Mouse (Mus musculus) layer of hippocampus, postnatal 36 days (tissue): Measurements from ENCODE around the gene Fam155a. TPM values are rescaled to one million over a fixed set of nuclear protein-coding genes. Genes with fewer than 3 reads are reported as not detected.
A peak's percentile ranks its signal among the peaks of the same experiment; 100 is the strongest.
"Not testable (repeated sequence)": the region's sequence is repeated elsewhere in the genome, so short reads cannot be mapped to it uniquely, and the experiment has no call there.

Experiments
- DNase-seq, 2 experiments: peaks; one replicate each; pipeline ENCODE4 v3.0.0; 2022
- total RNA-seq, 2 experiments: library from RNA; stranded (reverse); gene quantifications; 2 replicates each; pipeline ENCODE4 v1.2.3; 2021

Gene Fam155a
- total RNA-seq, 2 experiments from 2014 or later: 115 to 118 TPM

DNA sequence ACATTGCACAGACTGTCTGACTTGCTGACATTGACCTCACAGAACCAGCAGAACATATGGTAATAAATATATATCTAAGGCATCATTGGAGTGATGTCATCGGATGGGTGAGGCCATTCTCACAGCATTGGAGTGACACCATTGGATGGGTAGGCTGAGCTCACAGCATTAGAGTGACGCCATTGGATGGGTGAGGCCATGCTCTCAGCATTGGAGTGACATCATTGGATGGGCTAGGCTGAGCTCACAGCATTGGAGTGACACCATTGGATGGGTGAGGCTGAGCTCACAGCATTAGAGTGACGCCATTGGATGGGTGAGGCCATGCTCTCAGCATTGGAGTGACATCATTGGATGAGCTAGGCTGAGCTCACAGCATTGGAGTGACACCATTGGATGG is 110.9 kb downstream of the Fam155a start:
- not testable (repeated sequence) for DNase-seq

DNA sequence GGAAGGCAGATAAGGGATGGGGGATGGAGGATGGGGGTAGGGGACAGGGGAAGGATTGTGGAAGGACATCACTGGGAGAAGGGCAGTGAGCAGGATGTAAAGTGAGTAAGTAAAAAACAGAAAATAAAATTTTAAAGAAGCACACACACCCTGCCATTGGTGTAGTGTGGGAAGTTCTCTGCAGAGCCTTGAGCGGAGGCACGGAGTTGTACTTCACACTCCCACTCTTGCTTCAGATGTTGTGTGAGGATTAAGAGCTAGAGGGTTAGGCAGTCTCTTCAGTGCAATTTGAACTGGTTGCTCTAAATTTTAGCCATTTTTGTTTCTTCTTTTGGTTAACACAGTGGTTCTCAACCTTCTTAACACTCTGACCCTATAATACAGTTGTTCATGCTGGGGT is 114.1 kb downstream of the Fam155a start:
- no peak for DNase-seq

DNA sequence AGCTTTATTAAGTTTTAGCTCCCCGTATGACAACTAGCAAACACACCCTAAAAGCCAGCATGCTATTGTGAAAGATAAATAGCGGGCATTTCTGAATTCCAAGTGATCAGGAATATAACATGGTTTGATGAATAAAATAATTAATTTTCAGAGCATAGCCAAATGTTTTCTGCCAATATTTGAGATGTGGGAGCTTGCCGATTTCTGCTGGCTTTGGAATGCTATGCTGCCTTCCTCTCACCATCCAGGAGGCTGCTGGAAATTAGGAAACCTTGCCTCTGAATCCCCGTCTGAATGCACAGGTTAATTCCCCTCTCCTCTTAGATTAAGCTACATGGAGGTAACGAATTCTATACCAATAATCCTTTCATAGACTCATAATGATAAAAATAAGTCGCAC is 116.1 kb downstream of the Fam155a start:
- DNase-seq: peak in 1 of 2 experiments; percentile 20

DNA sequence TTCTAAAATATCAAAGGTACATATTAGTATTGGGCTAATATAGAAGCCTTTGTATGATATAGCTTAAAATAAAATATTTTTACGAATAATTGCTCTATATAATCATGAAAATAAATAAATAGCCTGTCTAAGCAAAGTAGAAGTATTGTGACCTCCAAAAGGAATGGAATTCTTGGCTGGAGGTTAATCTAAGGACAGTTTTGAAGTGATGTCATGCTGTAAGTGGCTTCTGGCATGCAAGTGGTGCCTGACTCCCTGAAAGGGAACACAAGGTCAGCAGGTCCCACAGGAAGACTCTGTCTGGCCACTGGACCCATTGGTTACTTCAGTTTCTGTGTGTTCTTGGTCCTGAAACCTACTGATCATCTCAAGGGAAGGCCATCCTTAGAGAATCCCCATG is 117.3 kb downstream of the Fam155a start:
- no peak for DNase-seq

DNA sequence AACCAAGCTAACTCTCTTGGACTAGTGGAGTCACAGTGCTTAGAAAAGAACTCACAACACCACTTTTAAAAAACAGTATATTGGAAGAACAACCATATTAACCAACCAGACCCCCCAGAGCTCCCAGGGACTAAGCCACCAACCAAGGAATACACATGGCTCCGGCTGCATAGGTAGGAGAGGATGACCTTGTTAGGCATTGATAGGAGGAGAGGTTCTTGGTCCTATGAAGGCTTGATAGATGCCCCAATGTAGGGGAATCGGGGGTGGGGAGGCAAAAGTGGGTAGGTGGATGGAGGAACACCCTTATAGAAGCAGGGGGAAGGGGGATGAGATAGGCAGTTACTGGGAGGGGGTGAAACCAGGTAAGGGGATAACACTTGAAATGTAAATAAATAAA is 132.8 kb downstream of the Fam155a start:
- DNase-seq: no peak

DNA sequence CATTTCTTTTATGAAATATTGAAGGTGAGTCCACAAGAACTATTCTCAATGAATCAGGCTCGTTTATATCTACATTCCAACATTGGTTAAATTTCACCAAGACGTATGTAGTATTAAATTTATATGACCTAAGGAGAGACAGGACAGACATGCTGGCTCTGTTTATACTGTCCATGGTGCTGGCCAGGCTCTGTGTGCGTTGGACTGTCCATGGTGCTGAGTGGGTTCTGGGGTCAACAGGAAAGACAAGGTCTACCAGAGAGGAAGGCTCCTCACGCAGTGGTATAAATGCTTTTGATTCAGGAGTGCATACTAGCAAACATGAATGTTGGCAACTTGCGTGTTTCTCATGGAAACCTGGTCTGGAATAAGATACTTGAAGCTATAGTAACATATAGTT is 135.7 kb downstream of the Fam155a start:
- DNase-seq: no peak

DNA sequence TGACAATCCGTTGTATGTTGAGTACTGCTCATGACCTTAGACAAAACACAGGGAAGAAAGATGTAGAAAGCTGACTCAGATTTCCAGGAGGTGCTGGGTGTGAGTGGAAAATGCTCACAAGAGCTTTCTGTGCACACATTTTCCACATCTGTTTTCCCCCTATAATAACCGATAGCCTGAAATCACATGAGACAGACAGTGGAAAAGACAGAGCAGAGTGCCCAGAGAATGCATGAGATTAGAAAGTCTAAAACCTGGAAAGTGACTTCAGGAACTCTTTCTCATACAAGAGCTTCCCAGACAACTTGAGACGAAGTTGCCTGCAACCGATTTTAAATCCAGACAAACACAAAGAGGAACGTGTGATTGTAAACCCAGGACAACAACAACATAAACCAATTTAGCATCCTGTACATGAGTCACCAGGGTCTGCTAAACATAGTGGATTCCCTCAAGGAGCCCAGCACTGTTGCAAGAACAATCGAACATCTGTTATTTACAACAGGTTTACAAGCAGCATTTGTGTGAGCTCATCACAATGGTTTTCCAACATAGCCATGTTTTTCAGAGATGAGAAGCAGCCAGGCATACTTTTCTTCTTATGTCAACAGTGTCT is 163.8 kb downstream of the Fam155a start:
- no peak for DNase-seq

DNA sequence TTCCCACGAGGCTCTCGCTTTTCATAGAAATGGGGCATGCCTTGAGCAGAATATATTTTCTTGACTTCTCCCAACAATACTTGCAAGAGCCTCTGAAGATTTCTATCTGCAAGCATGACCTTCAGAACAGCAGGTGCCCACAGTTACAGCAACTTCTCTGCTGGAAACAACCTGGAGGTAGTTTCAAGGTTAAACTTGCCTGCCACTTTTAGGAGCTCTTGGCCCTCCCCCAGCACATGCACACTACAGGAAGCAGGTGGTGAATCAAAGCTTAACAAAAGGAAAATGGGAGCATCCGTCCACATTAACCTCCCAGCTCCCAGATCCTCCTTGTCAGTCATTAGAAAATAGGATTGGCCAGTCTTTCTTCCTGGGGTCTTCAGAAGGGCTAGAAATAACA is 175.0 kb downstream of the Fam155a start:
- no peak for DNase-seq

DNA sequence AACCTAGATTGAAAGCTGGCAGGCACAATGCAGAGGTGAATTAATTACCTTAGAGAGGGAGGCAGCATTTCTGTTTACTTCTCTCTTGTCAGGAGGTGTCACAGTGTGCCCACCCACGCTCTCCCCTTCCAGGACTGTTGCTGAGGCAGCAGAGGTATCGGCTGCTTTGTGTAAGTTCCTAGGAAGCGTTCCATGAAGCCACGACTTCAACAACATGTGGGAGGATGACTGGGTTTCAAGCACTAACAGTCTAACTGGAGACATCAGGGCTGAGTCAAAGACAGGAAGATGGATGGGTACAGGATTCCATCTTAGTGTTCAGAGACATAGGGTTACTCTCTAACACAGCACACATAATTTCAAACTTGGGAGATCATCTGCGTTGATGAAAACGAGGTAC is 189.1 kb downstream of the Fam155a start:
- DNase-seq: no peak

DNA sequence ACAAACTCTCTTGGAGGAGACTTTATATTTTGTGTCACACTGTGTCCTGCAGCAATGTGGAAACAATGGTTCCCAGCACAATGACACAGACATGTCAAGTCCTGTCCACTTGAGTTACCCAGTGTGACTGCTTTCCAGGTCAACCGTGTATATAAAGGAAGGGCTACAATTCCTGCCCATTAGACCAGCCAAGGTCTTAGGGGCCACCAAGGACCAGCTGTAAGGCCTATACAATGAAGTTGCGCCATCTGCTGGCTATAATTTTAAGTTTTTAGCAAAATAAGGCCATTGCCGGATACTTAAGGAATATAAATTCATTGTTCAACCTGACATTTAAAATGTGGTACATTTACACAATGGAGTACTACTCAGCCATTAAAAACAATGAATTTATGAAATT is 190.8 kb downstream of the Fam155a start:
- DNase-seq: no peak

DNA sequence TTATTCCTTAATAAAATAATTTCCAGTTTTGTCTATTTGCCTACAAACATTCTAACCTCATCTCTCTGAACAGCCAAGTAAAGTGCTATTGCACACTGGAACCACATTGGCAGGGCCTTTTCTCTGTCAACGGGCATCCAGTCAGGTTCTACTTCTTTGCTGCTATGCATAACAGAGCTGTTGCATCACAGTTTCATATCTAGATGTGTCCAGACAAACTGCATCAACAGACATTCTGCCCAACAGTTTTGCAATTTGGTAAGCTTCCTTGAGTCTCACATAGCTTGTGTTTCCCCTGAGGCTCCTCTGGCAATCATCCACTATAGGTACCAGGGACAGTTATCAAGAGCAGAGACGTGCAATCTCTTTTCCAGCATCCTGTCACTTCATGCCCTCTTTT is 199.0 kb downstream of the Fam155a start:
- no peak for DNase-seq

DNA sequence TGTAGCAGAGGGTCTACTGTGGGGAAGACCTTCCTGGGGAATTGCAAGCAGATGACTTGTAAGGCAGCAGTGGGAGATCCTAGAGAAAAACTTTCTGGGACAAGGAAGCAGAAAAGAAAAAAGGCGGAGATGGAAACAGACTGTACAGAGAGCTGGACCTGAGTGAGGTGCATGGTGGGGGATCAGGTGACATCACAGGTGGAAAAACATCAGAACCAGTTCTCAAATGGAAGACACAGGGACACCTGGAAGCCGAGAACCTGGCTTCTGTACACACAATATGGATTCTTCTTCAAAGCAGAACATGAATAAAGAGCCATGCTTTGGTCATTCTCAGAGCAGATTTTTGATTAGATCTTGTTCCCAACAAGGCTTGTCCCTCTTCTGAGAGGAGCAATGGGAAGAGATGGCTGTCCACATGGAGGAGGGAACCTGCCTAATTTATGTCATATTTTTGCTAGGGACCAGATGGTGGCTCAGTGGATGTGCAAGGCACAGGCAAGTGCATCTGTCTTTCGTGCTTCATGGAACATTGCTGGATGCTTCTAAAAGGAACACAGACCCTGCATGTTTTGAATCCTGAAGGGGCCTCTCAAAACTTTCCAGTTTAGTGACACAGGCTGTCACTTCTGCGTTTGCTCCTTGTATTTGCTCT is 201.3 kb downstream of the Fam155a start:
- peak in 1 of 2 experiments; percentile 40 for DNase-seq

DNA sequence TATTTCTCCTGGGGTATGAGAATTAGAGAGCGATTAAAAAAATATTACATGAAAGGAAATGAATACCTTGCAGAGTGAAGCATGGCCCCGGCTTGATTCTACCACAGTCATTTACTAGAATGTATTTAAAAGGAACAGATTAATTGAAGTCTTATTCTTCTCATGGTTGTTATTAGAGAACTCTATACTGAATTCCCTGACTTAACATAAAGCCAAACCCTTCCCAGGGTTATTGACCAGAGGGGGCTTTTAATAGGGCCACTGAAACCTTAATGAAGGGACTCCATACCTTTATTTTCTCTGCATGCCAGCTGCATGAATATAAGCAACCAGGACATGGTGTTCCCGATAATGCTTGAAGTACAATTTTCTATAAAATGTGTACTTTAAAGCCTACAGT is 221.8 kb downstream of the Fam155a start:
- no peak for DNase-seq

DNA sequence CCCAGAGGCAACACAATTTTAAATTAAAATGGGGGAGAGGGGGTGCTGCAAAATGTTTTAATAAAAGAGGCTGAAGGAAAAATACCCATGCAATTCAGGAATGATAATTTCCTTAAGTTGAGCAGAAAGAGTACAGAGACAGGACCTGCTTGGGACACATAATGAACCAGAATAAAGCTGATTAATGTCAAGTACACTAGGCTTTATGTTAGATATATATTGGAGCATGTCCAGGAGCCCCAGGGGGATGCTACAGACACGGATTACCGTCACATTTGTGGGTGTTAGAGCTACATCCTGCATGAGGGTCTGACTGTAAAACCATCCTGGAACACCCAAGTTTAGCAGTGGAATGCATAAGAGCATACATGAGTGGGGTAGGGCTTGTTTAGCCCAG is 223.4 kb downstream of the Fam155a start:
- no peak for DNase-seq

DNA sequence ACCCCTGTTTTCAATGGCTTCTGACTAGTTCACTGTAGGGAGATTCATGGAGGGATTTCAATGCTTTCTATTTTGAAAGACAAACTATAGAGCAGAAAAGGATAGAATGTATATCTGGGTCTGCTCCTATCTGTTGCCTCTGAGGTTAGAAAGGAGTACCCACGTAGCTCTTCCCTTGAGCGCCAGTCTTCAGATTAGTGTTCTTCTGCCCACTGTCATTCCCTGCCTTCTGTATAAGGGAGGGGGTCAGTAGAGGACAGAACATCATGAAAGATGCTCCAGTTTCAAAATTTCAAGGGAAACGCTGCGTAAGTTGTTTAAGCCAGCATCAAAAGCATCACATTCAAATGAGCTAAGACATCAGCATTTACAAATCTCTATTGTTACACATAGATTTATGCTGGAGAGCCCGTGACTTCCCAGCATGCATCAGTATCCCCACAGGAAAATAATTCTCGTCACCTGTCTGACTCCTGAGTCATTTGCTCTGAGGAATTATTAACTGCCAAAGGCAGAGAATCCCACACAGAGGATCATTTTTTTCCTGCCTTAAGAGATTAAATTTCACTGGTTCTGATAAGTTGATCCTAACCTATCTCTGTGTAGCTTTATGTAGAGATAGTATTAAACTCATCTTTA is 223.9 kb downstream of the Fam155a start:
- no peak for DNase-seq

DNA sequence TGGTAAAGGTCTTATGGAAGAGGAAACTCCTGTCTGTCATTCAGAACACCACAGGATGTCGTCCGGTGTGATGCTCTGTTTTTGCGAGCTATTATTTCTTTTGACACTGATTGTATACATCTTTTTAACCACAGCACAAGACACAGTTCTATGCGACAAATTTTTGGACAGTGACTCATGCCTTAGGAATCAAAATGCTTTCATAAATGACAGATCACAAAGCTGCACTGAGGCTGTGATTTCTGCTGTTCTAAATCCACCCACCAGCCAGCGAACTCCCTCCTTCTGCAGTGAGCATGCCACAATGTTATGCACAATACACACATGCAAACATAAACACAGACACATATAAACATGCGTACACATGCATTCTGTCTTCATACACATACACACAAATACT is 224.5 kb downstream of the Fam155a start:
- DNase-seq: no peak

DNA sequence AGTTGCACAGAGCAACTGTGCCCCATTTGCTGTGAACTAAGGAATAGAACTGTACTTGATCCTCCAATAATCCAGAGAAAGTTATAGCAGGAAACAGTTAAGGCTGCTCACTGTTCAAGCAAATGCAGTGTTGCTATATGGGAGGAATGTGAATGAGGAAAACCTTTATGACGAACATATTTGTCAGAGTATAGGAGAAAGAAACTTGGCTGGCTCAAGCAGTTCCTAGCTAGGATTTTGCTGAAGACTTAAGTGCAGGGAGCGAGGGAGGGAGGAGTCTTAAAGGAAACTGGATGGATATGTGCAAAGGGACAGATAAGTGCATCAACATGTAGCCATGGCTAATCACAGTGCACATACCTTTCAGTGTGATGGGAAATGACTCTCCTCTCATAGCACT is 225.3 kb downstream of the Fam155a start:
- no peak for DNase-seq

DNA sequence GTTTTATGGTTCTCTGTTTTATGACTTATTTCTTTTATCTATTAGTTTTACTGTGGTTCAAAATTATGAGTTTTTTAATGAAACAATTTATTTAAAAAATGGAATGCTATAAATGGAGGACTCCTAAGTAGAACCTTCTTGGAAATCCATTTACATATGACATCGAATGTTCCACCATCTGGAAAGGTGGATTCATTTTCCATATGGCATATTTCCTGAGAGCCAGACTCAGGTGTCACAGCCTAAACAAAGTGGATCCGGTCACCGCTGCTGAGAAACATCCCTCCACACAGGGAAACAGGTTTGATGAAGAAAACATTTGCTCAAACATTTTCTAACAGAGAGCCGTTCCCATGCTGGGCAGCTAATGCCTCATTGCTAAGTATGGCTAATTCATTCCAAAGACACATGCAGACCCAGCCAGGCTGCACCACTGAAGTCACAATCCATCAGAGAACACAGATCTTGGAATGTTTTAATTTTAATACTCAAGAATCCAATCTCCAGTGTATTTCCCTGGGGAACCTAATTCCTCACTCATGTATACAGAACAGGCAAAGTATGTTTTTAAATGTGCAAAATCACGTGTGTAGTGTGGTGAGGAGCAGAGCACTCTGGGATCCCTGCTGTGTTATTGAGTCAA is 235.1 kb downstream of the Fam155a start:
- DNase-seq: no peak

DNA sequence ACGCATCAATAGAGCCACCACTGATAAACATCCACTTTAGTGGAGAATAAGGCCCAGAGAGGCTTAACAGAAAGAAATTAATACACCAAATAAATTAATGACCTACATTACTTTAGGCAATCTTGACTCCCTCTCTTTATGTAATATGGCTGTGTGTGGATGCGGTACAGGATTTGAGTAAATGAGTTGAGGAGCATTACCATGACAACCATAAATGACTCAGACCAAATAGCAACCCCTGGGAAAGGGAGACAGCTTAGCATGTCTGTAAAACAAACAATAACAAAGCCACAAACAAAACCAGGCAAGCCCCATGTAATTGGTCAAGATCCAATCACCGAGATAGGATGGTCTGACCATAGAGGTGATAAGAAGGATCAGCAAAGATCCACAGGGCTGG is 244.4 kb downstream of the Fam155a start:
- DNase-seq: no peak

DNA sequence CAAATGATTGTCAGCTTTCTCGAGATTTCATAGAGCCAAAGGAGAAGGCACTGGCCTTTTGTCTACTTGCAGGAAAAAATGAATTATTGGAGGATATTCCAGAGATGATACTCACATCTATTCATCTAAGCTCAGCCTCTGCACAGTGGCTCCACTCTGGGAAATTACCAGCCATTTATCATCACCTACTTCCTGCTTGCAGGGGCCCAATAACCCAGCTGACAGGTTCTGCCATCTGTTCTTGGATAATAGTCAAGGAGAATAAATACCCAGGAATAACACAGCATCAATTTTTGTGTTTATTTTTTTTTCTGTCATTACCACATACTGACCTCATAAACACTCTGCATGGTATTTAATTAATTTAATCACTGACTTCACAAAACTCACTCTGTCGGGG is 249.4 kb downstream of the Fam155a start:
- no peak for DNase-seq

DNA sequence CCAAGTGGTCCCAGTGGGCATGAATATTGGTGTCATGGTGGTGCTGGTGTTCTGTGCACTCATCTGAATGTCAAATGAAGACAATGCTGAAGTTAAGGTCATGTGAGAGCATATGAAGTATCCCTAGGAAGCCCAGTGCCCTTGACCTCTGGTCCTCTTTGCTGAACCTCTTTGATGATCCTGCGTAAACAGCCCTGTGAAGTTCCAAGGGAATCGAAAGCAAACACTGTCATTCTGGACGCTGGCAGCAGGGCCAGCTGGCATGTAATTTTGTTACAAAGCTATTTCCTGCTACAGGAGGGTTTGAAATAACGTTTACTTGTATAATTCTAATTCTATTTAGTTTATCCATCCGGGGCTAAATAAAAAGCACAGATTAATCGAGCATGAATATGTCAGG is 270.2 kb downstream of the Fam155a start:
- DNase-seq: no peak

DNA sequence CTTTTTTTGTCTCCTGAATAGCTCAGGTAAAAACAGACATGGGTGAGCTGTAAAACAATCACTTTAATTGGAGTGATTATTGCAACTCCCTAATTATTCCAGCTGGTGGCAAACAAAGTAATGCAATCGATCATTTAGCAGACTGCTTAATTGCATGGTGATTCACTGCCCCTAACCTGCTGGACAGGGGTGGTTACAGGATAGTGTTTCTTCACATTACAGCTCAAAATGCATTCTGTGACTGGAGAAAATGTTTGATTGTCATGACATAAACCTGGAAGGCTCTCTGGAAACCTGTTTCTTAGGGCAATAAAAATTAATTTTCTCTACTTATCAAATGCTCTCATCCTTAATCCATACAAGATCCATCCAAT is 276.7 kb downstream of the Fam155a start:
- no peak for DNase-seq

DNA sequence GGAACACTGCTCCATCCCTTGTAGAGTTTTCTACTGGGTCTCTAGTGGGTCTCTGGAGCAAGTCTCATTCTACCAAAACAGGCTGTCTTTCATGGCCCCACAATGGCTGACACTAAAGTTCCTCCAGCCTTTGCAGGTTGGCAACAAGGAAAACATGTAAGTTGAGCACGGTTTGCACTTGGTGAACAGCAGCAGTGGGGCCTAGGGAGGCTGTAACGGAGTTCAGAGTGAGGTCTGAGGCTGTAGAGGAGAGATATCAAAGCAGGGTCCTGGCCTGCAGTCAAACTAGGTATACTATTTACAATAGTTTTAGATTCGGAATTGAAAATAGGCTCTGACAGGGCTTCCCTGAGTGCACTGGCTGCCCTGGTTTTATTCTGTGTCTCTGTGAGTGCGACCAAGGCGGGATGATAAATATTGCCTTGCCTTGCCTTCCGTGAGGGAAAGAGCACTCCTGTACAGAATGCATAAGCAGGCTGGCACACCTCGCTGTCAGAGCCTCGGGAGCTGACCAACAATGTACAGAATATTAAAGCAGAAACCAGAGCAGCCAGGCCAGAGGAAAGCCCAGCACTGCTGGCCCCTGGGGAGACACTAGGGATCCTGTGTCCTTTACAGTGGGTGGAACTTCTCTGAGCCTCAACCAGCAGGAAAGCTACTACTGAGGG is 277.3 kb downstream of the Fam155a start:
- no peak for DNase-seq
